Mouse (Mus musculus): ENCODE measurements at regions not wholly inside any gene's neighbourhood (a gene's known extent, or its start where the extent isn't known, plus 50 kb on each side); places are given as distances from the start of the nearest gene placed in this dataset.
A peak's percentile ranks its signal among the peaks of the same experiment; 100 is the strongest.

GRCm38 (mm10) chr3:151670628-151671027 lies 79.1 kb downstream of the Ifi44 start:
- DNase-seq: no peak

DNA sequence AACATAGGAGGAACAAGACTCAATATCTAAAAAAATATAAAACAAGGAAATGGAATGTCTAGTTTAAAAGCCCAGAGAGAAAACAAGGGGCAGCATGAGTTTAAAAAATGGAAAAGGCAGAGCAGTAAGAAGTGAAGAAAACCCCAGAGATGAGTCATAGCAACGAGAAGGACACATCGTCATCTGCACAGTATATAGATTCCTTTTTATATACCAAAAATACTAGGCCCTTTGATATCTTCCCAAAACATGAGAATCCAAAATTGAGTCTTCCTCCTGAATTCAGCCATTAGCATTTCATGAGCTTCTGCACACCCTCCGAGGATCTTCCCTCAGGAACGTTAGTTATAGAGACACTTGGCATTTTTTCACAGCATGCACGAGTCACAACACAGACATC lies 96.5 kb downstream of the Ifi44 start:
- no peak for DNase-seq

GRCm38 (mm10) chr3:151651524-151651923 lies 98.2 kb downstream of the Ifi44 start:
- DNase-seq: no peak

- DNase-seq: peak; percentile 84
Measured at GRCm38 (mm10) chr3:151647637-151648036, 102.1 kb downstream of the Ifi44 start.

GRCm38 (mm10) chr3:151639431-151640111 lies 110.2 kb downstream of the Ifi44 start:
- no peak for DNase-seq

DNA sequence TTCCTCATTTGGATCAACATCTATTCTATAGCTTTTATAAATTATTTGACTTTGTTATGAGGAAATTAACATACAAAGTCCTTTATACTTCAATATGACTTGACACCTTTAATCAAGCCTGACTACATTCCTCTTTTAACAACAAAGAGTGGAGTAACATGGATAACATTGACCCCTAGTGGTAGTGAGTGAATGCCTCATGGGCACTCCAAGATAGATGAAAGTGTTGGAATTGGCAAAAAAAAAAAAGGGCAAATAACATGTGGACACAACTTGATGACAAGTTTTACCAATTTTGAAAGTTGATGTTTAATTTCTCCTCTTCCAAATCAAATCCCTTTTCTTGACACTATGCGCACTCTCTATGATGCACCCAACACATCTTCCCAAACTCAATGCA lies 111.4 kb downstream of the Ifi44 start:
- DNase-seq: no peak

DNA sequence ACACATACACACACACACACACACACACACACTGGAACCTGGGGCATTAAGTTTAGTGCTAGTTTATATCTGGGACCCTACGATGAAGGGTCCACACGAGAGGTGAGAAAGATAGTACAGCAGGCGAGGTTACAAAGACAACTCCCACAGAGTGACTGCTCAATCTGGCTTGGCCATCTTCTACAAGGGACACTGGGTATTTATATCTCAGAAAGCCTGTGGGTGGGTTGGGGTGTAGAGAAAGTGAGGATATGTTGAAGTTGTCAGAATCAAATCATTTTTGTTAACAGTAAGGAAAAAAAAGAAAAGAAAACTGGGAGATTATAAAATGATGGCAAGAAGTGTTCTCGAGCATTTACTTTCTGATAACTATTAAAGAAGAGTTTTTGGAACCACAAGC lies 138.8 kb downstream of the Ifi44 start:
- no peak for DNase-seq

DNA sequence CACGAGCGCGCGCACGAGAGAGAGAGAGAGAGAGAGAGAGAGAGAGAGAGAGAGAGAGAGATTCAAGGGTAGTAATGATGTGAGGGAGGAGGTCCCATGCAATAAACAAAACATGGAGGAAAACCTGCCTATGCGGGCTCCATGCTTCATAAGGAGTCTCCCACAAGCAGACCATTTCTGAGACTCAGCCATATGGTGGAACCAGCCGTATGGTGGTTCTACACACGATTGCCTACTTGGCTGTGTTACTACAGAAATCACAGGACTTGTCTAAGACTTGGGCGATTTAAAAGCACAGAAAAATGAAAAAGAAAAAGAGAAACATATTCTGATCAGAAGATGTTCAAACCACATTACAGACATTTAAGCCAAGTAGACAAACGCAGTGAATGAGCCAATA lies 142.1 kb downstream of the Ifi44 start:
- DNase-seq: no peak

DNA sequence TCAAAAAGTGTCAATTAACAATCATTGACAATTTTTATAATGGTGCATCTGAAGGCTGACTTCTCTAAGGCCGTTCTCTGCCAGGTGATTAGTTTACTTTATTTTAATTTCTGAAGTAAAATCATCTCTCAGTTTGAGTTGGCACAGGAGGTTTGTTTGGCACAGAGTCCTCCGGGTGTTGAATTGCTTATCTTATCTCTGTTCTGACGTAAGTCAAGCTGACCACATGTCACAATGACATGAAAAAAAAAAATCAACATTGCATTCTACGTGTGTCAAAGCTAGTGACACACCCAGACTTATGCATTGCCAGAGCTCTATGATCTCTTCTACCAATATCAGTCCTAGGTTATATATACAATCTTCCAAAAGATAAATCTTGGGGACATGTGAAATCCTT lies 146.4 kb downstream of the Ifi44 start:
- no peak for DNase-seq

All from heart, adult 11 months (tissue).